Mouse (Mus musculus) neural tube, postnatal 0 days (tissue): ENCODE data around the gene Utp11. TPM values are rescaled to one million over a fixed set of nuclear protein-coding genes. Genes with fewer than 3 reads are reported as not detected.

Source experiments
- microRNA counts: library from miRNA; unstranded; fragments of <30 nt; microRNA quantifications from one replicate; lab custom pipeline; 2015
- microRNA-seq: library from miRNA; unstranded; fragments of <30 nt; microRNA quantifications from one replicate; pipeline ENCODE4, GENCODE M21; 2016
- polyA plus RNA-seq: library from polyadenylated mRNA; unstranded; fragments of >200 nt; fragmentation: Nextera tagmentation; extraction: Ambion mirVana; gene quantifications from 2 replicates; pipeline ENCODE4 v1.2.1, GENCODE M21; 2015

Utp11 gene
- polyA plus RNA-seq: 37.8 and 40.0 TPM in 2 replicates

GRCm38 (mm10) chr4:124693135-124693894 lies at the start of gene Utp11:
Gene Utp11 (minus strand): TSS chr4:124693600.

GRCm38 (mm10) chr4:124741376-124742343 lies 48.3 kb upstream of the Utp11 start, which contains the start of gene Inpp5b:
Gene Inpp5b (plus strand): TSS chr4:124741850.

GRCm38 (mm10) chr4:124714545-124715481 lies 21.4 kb upstream of the Utp11 start, which contains the start of gene Sf3a3:
Gene Sf3a3 (plus strand): TSS chr4:124714776.

GRCm38 (mm10) chr4:124700248-124700971 lies 7.0 kb upstream of the Utp11 start, which contains the start of gene Fhl3:
Gene Fhl3 (plus strand): TSS chr4:124700701.

GRCm38 (mm10) chr4:124656518-124656853 lies 36.9 kb downstream of the Utp11 start, which contains the start of gene Pou3f1:
Gene Pou3f1 (plus strand): TSS chr4:124656807.

MicroRNAs within 50 kb of the gene (microRNA counts, 519-probe panel; counts per million panel counts)
- microRNA mmu-miR-697 (lab: Ali Mortazavi, UCI): 40.5 counts per million

Small RNA genes lying within 50 kb of the gene (microRNA-seq; reads per million reads assigned to microRNA genes)
- gene Gm24721 (not detected), gene Mir697 (not detected)

Other genes starting within 250 kb of the Utp11 start
- not detected in 2 replicates for gene 3100002H09Rik, start 82.8 kb downstream of the Utp11 start, polyA plus RNA-seq
- 6.4 and 7.9 TPM in 2 replicates for gene Pou3f1, start 36.8 kb downstream of the Utp11 start, polyA plus RNA-seq
- gene Fhl3, start 7.1 kb upstream of the Utp11 start, polyA plus RNA-seq: 2.6 and 2.8 TPM in 2 replicates
- 70.4 and 74.0 TPM in 2 replicates for gene Sf3a3, start 21.2 kb upstream of the Utp11 start, polyA plus RNA-seq
- 13.2 and 19.0 TPM in 2 replicates for gene Inpp5b, start 48.2 kb upstream of the Utp11 start, polyA plus RNA-seq
- 12.1 and 12.8 TPM in 2 replicates for gene Mtf1, start 108.5 kb upstream of the Utp11 start, polyA plus RNA-seq
- 42.8 and 47.8 TPM in 2 replicates for gene Yrdc, start 157.1 kb upstream of the Utp11 start, polyA plus RNA-seq
- gene 1110065P20Rik, start 157.6 kb upstream of the Utp11 start, polyA plus RNA-seq: 169 and 185 TPM in 2 replicates
- 12.5 and 13.1 TPM in 2 replicates for gene Maneal, start 168.6 kb upstream of the Utp11 start, polyA plus RNA-seq
- 12.1 and 14.5 TPM in 2 replicates for gene Epha10, start 187.3 kb upstream of the Utp11 start, polyA plus RNA-seq
- gene 9930104L06Rik, start 243.4 kb upstream of the Utp11 start, polyA plus RNA-seq: 9.3 and 12.8 TPM in 2 replicates
- gene Cdca8, start 245.7 kb upstream of the Utp11 start, polyA plus RNA-seq: 10.7 and 14.8 TPM in 2 replicates